Mouse (Mus musculus) frontal cortex, postnatal 10 days (tissue): ENCODE data around the gene Rptor.

Source experiments
- DNase-seq, 2 experiments: peaks; one replicate each; pipeline ENCODE4 v3.0.0; 2022; ENCODE audit warnings: low spot score in 2 of 2, mixed read lengths in 1 of 2

Gene Rptor

GRCm38 (mm10) chr11:119809309-119809708, 206.6 kb downstream of the Rptor start:
- DNase-seq: no peak

GRCm38 (mm10) chr11:119811022-119811421, 208.3 kb downstream of the Rptor start:
- peak in 1 of 2 experiments; percentile 34 for DNase-seq

GRCm38 (mm10) chr11:119811598-119811997, 208.9 kb downstream of the Rptor start:
- DNase-seq: no peak

GRCm38 (mm10) chr11:119812093-119812492, 209.4 kb downstream of the Rptor start:
- DNase-seq: no peak

GRCm38 (mm10) chr11:119814035-119814558, 211.4 kb downstream of the Rptor start:
- DNase-seq: no peak

GRCm38 (mm10) chr11:119816798-119817361, 214.2 kb downstream of the Rptor start:
- no peak for DNase-seq

- no peak for DNase-seq
Observed at GRCm38 (mm10) chr11:119817362-119817837, 214.7 kb downstream of the Rptor start.

- DNase-seq: no peak
Observed at GRCm38 (mm10) chr11:119817898-119818297, 215.2 kb downstream of the Rptor start.

GRCm38 (mm10) chr11:119821514-119821913, 218.8 kb downstream of the Rptor start:
- DNase-seq: no peak

GRCm38 (mm10) chr11:119824072-119824649, 221.5 kb downstream of the Rptor start:
- DNase-seq: no peak

GRCm38 (mm10) chr11:119825783-119826182, 223.1 kb downstream of the Rptor start:
- no peak for DNase-seq

GRCm38 (mm10) chr11:119826239-119826638, 223.5 kb downstream of the Rptor start:
- no peak for DNase-seq

GRCm38 (mm10) chr11:119829116-119829515, 226.4 kb downstream of the Rptor start:
- DNase-seq: no peak

GRCm38 (mm10) chr11:119831682-119832081, 229.0 kb downstream of the Rptor start:
- DNase-seq: no peak

- no peak for DNase-seq
Observed at GRCm38 (mm10) chr11:119833311-119833710, 230.6 kb downstream of the Rptor start.

- DNase-seq: no peak
Observed at GRCm38 (mm10) chr11:119833877-119834804, 231.4 kb downstream of the Rptor start.

GRCm38 (mm10) chr11:119836326-119836725, 233.6 kb downstream of the Rptor start:
- DNase-seq: no peak

GRCm38 (mm10) chr11:119837786-119838185, 235.1 kb downstream of the Rptor start:
- no peak for DNase-seq

GRCm38 (mm10) chr11:119839411-119840342, 237.0 kb downstream of the Rptor start:
- no peak for DNase-seq

- DNase-seq: no peak
Observed at GRCm38 (mm10) chr11:119846608-119847007, 243.9 kb downstream of the Rptor start.

- DNase-seq: no peak
Observed at GRCm38 (mm10) chr11:119847076-119847475, 244.4 kb downstream of the Rptor start.
